Mouse (Mus musculus): ENCODE measurements at regions not wholly inside any gene's neighbourhood (a gene's known extent, or its start where the extent isn't known, plus 50 kb on each side); places are given as distances from the start of the nearest gene placed in this dataset.
"Not testable (repeated sequence)": the region's sequence is repeated elsewhere in the genome, so short reads cannot be mapped to it uniquely, and the experiment has no call there.

- no peak for ATAC-seq (ENCODE audit: low FRiP score)
- Histone ChIP-seq H3K9ac (replicated peaks; ENCODE audit: low read length, poor library complexity, severe bottlenecking) (no peak overlapping the region), H3K9me3 (ENCODE audit: low read length) (no peaks in the 10 kb centered on the region), H3K4me2 (ENCODE audit: low read depth, low read length, poor library complexity, severe bottlenecking) (no peak overlapping the region), H3K4me1 (ENCODE audit: insufficient read depth, low read length) (no peaks in the 10 kb centered on the region), H3K36me3 (ENCODE audit: insufficient read depth, low read length) (no peaks in the 10 kb centered on the region), H3K27me3 (ENCODE audit: insufficient read depth, low read length) (no peaks in the 10 kb centered on the region), H3K4me3 (ENCODE audit: low read depth, low read length) (no peak overlapping the region), H3K27ac (ENCODE audit: low read depth, low read length) (no peak overlapping the region)
- DNase-seq (ENCODE audit: low spot score) = no peak
- TF ChIP-seq CTCF (IDR thresholded peaks at IDR 0.05) = no peak
- 43% methylated on average over 2 of the region's 2 CpGs for WGBS
Measured at GRCm38 (mm10) chr8:15567742-15568141, 521.9 kb upstream of the BB014433 start.

DNA sequence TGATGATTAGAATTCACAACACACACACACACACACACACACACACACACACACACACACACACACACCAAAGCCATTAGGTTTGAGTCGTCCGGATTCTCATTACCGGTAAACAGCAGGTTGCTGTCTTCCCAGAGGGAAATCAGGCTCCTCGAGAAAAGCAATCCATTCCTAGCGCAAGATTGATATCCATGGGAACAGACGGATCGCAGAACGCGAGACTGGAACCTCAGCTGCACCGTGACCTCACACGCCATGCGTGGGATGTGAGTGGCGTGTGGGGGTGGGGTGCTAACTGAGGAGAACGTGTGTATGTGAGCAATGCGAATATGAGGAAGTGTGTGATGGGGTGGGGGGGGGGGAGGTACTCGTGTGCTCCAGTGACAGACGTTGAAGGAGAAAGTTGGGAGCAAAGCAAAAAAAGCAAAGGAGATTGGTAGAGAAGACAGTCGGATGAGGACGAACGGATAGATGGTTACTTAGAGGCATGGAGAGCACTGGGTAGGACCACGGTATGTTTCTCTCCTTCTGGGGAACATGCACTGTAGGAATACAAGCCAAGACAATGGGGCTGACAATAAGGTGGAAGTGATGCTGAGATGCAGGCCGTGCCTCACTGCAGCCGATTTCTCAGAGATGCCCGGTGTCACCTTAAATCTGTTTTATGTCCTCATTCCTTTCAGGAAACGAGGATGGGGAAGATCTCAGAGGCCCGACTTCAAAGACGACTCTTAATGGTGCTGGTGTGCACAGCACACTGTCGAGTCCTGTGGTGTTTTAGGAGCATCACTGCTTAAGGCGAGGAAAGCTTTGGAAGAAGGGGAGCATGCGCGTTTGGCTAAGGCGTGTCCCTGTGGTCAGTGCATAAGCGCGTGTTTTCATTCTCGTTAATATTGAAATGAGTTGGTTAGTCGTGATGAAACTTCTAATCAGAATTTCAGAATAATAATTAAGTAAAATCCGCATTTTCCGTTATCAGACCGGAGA is 516.7 kb upstream of the BB014433 start:
- DNase-seq (ENCODE audit: low spot score) = peak; percentile 53
- Histone ChIP-seq H3K4me2 (ENCODE audit: low read depth, low read length, poor library complexity, severe bottlenecking) (no peak overlapping the region), H3K9ac (replicated peaks; ENCODE audit: low read length, poor library complexity, severe bottlenecking) (no peak overlapping the region), H3K4me3 (ENCODE audit: low read depth, low read length) (no peak overlapping the region), H3K4me1 (ENCODE audit: insufficient read depth, low read length) (no peaks in the 10 kb centered on the region), H3K9me3 (ENCODE audit: low read length) (no peaks in the 10 kb centered on the region), H3K27me3 (ENCODE audit: insufficient read depth, low read length) (no peaks in the 10 kb centered on the region), H3K27ac (ENCODE audit: low read depth, low read length) (0 out of 2 replicates have a peak overlapping the region, but pooled peaks have one; percentile 6), H3K36me3 (ENCODE audit: insufficient read depth, low read length) (no peaks in the 10 kb centered on the region)
- TF ChIP-seq CTCF (IDR thresholded peaks at IDR 0.05) = no peak
- 65% methylated on average over 39 of the region's 39 CpGs for WGBS
- ATAC-seq (ENCODE audit: low FRiP score) = peak; percentile 83

DNA sequence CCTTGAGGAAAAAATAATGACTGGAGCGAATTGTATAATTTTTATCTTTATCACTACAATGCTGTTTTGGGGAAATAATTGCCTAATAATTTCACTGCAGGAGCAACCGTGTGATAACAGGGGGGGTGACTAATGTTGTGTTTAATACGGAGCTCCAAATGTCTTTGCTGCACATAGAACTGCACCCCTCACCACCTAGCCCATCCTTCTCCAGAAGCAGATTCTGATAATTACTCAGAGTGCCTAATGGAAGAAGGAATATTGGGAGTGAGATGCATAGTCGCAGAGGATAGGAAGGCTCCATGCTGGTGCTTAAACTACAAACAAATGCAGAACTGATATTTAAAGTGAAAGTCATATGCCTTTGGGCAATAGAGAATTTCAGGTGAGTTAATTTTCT is 486.1 kb upstream of the BB014433 start:
- no peak overlapping the region for H3K27ac ChIP-seq (ENCODE audit: low read depth, low read length)
- TF ChIP-seq CTCF (IDR thresholded peaks at IDR 0.05) = no peak
- 64% methylated on average over 4 of the region's 4 CpGs for WGBS
- no peaks in the 10 kb centered on the region for H3K9me3 ChIP-seq (ENCODE audit: low read length)
- H3K4me2 ChIP-seq (ENCODE audit: low read depth, low read length, poor library complexity, severe bottlenecking) = no peak overlapping the region
- peak; percentile 3 for DNase-seq (ENCODE audit: low spot score)
- no peaks in the 10 kb centered on the region for H3K36me3 ChIP-seq (ENCODE audit: insufficient read depth, low read length)
- H3K4me1 ChIP-seq (ENCODE audit: insufficient read depth, low read length) = no peaks in the 10 kb centered on the region
- no peak for ATAC-seq (ENCODE audit: low FRiP score)
- no peaks in the 10 kb centered on the region for H3K27me3 ChIP-seq (ENCODE audit: insufficient read depth, low read length)
- no peak overlapping the region for H3K4me3 ChIP-seq (ENCODE audit: low read depth, low read length)
- no peak overlapping the region for H3K9ac ChIP-seq (replicated peaks; ENCODE audit: low read length, poor library complexity, severe bottlenecking)

DNA sequence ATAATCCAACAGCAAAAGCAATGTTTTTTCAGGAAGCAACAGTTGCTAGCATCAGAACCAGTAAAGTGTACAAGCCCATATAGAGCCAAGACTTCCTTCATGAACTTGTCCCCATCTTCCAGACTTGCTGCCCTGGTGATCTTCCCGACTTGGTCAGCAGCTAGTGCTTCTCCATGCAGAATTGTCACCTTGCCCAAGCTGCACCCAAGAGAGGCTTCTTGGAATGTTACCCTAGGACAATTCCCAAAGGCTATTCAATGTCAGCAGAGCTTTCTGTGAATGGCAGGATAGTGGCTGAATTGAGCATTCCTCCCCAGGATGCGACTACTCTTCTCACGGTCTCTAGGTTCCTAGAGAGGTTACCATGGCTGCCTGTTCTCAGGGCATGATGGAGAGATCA is 479.6 kb upstream of the BB014433 start:
- no peak overlapping the region for H3K27ac ChIP-seq (ENCODE audit: low read depth, low read length)
- no peak for DNase-seq (ENCODE audit: low spot score)
- WGBS = 94% methylated on average over 3 of the region's 3 CpGs
- H3K27me3 ChIP-seq (ENCODE audit: insufficient read depth, low read length) = no peaks in the 10 kb centered on the region
- H3K4me3 ChIP-seq (ENCODE audit: low read depth, low read length) = no peak overlapping the region
- H3K9ac ChIP-seq (replicated peaks; ENCODE audit: low read length, poor library complexity, severe bottlenecking) = no peak overlapping the region
- no peaks in the 10 kb centered on the region for H3K9me3 ChIP-seq (ENCODE audit: low read length)
- TF ChIP-seq CTCF (IDR thresholded peaks at IDR 0.05) = no peak
- no peaks in the 10 kb centered on the region for H3K36me3 ChIP-seq (ENCODE audit: insufficient read depth, low read length)
- no peak for ATAC-seq (ENCODE audit: low FRiP score)
- H3K4me1 ChIP-seq (ENCODE audit: insufficient read depth, low read length) = no peaks in the 10 kb centered on the region
- H3K4me2 ChIP-seq (ENCODE audit: low read depth, low read length, poor library complexity, severe bottlenecking) = no peak overlapping the region

DNA sequence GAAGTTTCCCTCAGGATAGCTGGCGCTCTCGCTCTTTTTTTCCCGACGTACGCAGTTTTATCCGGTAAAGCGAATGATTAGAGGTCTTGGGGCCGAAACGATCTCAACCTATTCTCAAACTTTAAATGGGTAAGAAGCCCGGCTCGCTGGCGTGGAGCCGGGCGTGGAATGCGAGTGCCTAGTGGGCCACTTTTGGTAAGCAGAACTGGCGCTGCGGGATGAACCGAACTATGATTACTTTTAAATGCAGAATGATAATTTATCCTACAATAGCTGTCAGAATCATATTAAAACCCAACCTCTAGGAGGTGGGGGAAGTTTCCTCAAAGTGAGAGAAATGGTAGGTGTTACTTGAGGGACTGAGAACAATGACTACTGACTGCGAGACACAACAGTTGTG is 474.0 kb upstream of the BB014433 start:
- not testable (repeated sequence) for DNase-seq (ENCODE audit: low spot score); ATAC-seq (ENCODE audit: low FRiP score); H3K36me3 ChIP-seq (ENCODE audit: insufficient read depth, low read length); H3K27ac ChIP-seq (ENCODE audit: low read depth, low read length); H3K4me3 ChIP-seq (ENCODE audit: low read depth, low read length); H3K9me3 ChIP-seq (ENCODE audit: low read length); H3K9ac ChIP-seq (replicated peaks; ENCODE audit: low read length, poor library complexity, severe bottlenecking); H3K27me3 ChIP-seq (ENCODE audit: insufficient read depth, low read length); H3K4me2 ChIP-seq (ENCODE audit: low read depth, low read length, poor library complexity, severe bottlenecking); H3K4me1 ChIP-seq (ENCODE audit: insufficient read depth, low read length)
- 81% methylated on average over 19 of the region's 19 CpGs for WGBS

GRCm38 (mm10) chr8:15500973-15501372 is 455.1 kb upstream of the BB014433 start:
- H3K27ac ChIP-seq (ENCODE audit: low read depth, low read length) = no peak overlapping the region
- no peaks in the 10 kb centered on the region for H3K4me1 ChIP-seq (ENCODE audit: insufficient read depth, low read length)
- no peak for TF ChIP-seq CTCF (IDR thresholded peaks at IDR 0.05)
- DNase-seq (ENCODE audit: low spot score) (no peak), ATAC-seq (ENCODE audit: low FRiP score) (no peak)
- no peak overlapping the region for H3K4me2 ChIP-seq (ENCODE audit: low read depth, low read length, poor library complexity, severe bottlenecking)
- no peak overlapping the region for H3K9ac ChIP-seq (replicated peaks; ENCODE audit: low read length, poor library complexity, severe bottlenecking)
- 0 out of 2 replicates have a peak, but pooled peaks cover 5% of the 10 kb centered on the region for H3K9me3 ChIP-seq (ENCODE audit: low read length)
- WGBS = 76% methylated on average over 4 of the region's 4 CpGs
- no peak overlapping the region for H3K4me3 ChIP-seq (ENCODE audit: low read depth, low read length)
- H3K27me3 ChIP-seq (ENCODE audit: insufficient read depth, low read length) = no peaks in the 10 kb centered on the region
- no peaks in the 10 kb centered on the region for H3K36me3 ChIP-seq (ENCODE audit: insufficient read depth, low read length)

All from midbrain, postnatal 0 days (tissue).